Mouse (Mus musculus) liver, postnatal 0 days (tissue): ENCODE measurements at regions not wholly inside any gene's neighbourhood (a gene's known extent, or its start where the extent isn't known, plus 50 kb on each side); places are given as distances from the start of the nearest gene placed in this dataset.

ENCODE experiments used
- ATAC-seq: fragments of 200-750 bp; cut with Nextera tagmentation; 2 replicates; pipeline ENCODE4 v1.8.0; 2017; ENCODE audit warnings: mild to moderate bottlenecking, moderate library complexity
- DNase-seq: peaks from one replicate; pipeline ENCODE4 v3.0.0-alpha.2; 2016
- H3K27ac ChIP-seq: fragments of 300-500 bp; sonication (generic); 2 replicates; pipeline ENCODE4 v1.5.1; 2014; ENCODE audit warnings: antibody characterized with exemption, moderate library complexity, mild to moderate bottlenecking, low read depth
- H3K27me3 ChIP-seq: fragments of 300-500 bp; sonication (generic); 2 replicates; pipeline ENCODE4 v1.6.1; 2014; ENCODE audit warnings: low read length, control low read depth, mixed read lengths; ENCODE audit not compliant: insufficient read depth
- H3K36me3 ChIP-seq: fragments of 300-500 bp; sonication (generic); replicated peaks from 2 replicates; pipeline ENCODE4 v1.6.1; 2014; ENCODE audit warnings: mild to moderate bottlenecking, control low read depth, low read length, moderate library complexity, mixed read lengths; ENCODE audit not compliant: insufficient read depth
- H3K4me1 ChIP-seq: fragments of 300-500 bp; sonication (generic); 2 replicates; pipeline ENCODE4 v1.6.1; 2014; ENCODE audit warnings: antibody characterized with exemption, mild to moderate bottlenecking, control low read depth; ENCODE audit not compliant: insufficient read depth
- H3K4me2 ChIP-seq: fragments of 300-500 bp; sonication (generic); 2 replicates; pipeline ENCODE4 v1.6.1; 2014; ENCODE audit warnings: low read depth, mild to moderate bottlenecking, low read length, moderate library complexity, mixed read lengths
- H3K4me3 ChIP-seq: fragments of 300-500 bp; sonication (generic); 2 replicates; pipeline ENCODE4 v1.5.1; 2014; ENCODE audit warnings: low read depth, low read length
- H3K9ac ChIP-seq: fragments of 300-500 bp; sonication (generic); replicated peaks from 2 replicates; pipeline ENCODE4 v1.6.1; 2014; ENCODE audit warnings: mild to moderate bottlenecking, moderate library complexity
- H3K9me3 ChIP-seq: fragments of 300-500 bp; sonication (generic); 2 replicates; pipeline ENCODE4 v1.6.1; 2016; ENCODE audit warnings: mild to moderate bottlenecking, control low read depth, low read length, mixed read lengths
- CTCF ChIP-seq: sonication (generic); IDR thresholded peaks from 2 replicates; pipeline ENCODE4 v1.5.1; 2016; ENCODE audit warnings: antibody characterized with exemption, low read depth
- EP300 ChIP-seq: IDR thresholded peaks from 2 replicates; pipeline ENCODE4 v1.6.1; 2016; ENCODE audit warnings: antibody characterized with exemption, low read depth, mild to moderate bottlenecking
- WGBS: fragments of 180-500 bp; shearing (Covaris S2); extraction: QIAGEN DNeasy Blood & Tissue Kit; methylation state at CpG from one replicate; pipeline ENCODE4 v1.1.7; 2014; ENCODE audit not compliant: insufficient replicate concordance; 5-methylcytosine and 5-hydroxymethylcytosine counted together

DNA sequence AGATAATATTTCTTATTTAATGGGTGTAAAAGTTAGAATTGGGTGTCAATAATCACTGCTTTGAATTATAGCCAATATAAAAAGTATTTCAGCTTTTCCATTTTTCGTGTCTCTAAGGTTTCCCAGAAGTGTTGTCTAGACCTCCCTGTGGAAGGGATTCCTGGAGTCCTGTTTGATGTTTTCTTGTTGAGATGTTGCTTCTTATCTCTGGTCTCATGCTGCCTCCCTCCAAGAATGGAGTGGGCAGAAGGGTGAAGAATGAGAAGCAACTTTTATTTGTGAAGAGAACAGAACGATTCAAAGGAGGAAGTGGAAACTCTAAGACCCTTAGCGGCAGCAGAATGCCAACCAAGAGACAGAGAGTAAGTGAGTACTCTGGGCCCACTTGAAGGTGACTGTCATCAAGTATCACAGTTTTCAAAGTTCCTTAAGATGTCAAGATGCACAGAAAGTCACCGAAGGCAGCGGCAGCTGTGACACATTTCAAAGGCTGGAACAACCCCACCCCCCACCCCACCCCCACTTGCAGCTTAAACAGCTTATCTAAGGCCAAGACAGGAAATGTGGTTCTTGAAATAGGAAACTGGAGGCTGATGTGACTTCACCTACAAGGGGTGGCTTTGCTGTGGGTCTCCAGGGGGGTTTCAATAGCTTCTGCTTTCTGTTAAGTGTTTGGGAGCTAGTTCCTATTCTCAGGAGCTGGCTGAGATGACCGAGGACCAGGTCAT is 218.6 kb upstream of the Rasa1 start:
- Histone ChIP-seq H3K27me3 (no peaks in the 10 kb centered on the region), H3K27ac (peak overlapping the region; percentile 16), H3K9me3 (no peaks in the 10 kb centered on the region), H3K4me2 (peak overlapping the region; percentile 44), H3K4me3 (no peak overlapping the region), H3K9ac (no peak overlapping the region), H3K4me1 (peaks cover 9% of the 10 kb centered on the region), H3K36me3 (no peaks in the 10 kb centered on the region)
- 22% methylated on average over 6 of the region's 6 CpGs for WGBS
- TF ChIP-seq EP300 (no peak), CTCF (no peak)
- ATAC-seq (peak; percentile 64), DNase-seq (peak; percentile 47)

DNA sequence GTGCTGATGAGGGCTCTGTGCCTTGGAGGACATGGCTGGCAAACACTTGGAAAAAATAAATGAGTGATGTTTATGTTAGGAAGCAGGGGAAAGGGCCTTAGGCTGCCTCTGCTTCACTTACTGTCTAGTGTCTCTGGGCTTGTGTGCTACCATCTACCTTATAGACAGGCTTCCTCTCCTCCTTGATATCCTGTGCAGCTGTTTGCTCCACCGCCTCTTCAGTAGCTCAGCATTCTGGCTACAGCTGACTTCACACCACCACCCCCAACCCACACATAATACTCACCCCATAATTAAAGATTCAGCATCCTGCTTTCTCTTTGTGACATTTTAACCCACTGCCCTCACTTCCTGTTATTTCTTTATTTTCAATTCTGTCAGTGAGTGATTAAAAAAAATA is 217.9 kb upstream of the Rasa1 start:
- Histone ChIP-seq H3K27ac (peak overlapping the region; percentile 62), H3K9me3 (no peaks in the 10 kb centered on the region), H3K9ac (no peak overlapping the region), H3K36me3 (no peaks in the 10 kb centered on the region), H3K4me1 (peaks cover 11% of the 10 kb centered on the region), H3K4me2 (no peak overlapping the region), H3K4me3 (no peak overlapping the region), H3K27me3 (no peaks in the 10 kb centered on the region)
- WGBS, result 50% methylated on average over 1 of the region's 1 CpGs
- DNase-seq (no peak), ATAC-seq (peak; percentile 42)
- TF ChIP-seq EP300 (no peak), CTCF (no peak)

DNA sequence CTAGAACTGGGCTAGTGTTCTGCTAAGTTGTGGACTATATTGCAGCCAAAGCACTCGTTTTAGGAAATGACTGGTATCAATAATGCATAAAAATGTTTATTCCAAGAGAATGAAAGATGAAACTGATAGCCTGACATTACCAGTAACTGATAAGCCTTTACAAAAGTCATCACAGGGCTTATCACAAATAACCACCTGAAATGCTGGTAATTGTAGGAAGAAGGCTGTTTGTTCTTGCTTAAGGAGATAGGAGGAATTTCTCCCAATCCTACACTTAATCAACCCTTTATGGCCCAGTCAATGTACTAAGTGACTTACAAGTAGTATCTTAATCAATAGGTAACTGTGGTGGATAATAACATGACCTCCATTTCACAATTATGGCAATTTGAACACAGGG is 217.1 kb upstream of the Rasa1 start:
- no peak overlapping the region for H3K27ac ChIP-seq
- H3K4me2 ChIP-seq, result no peak overlapping the region
- H3K27me3 ChIP-seq, result no peaks in the 10 kb centered on the region
- H3K4me3 ChIP-seq, result no peak overlapping the region
- 38% methylated on average over 1 of the region's 1 CpGs for WGBS
- H3K9ac ChIP-seq, result no peak overlapping the region
- H3K36me3 ChIP-seq, result no peaks in the 10 kb centered on the region
- DNase-seq (no peak), ATAC-seq (no peak)
- peaks cover 11% of the 10 kb centered on the region for H3K4me1 ChIP-seq
- H3K9me3 ChIP-seq, result no peaks in the 10 kb centered on the region
- TF ChIP-seq CTCF (no peak), EP300 (peak; percentile 34; the same call in 1 of the 2 replicates)

DNA sequence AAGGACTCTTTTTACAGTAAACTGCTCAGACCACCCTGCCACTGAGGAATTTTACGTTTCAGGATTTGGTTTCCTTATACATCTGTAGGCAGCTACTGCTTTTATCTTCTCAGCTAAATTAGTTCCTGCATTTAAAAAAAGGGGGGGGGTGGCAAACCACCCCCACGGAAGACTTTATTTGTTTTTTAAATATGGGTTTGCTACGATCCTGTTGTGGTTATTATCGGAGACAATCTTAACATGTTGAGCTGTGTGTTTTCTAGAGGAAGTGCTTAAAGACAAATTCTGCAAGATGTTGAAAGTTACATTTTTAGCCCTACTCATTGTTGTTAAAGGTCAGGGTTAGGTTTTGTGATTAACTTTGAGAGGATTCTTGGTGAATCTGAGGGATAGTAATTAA is 216.1 kb upstream of the Rasa1 start:
- no peak for ATAC-seq
- 28% methylated on average over 4 of the region's 4 CpGs for WGBS
- Histone ChIP-seq H3K27ac (no peak overlapping the region), H3K4me1 (peaks cover 11% of the 10 kb centered on the region), H3K4me3 (no peak overlapping the region), H3K9me3 (no peaks in the 10 kb centered on the region), H3K27me3 (no peaks in the 10 kb centered on the region), H3K9ac (no peak overlapping the region), H3K36me3 (no peaks in the 10 kb centered on the region), H3K4me2 (no peak overlapping the region)
- no peak for TF ChIP-seq EP300
- TF ChIP-seq CTCF, result no peak
- DNase-seq, result no peak

DNA sequence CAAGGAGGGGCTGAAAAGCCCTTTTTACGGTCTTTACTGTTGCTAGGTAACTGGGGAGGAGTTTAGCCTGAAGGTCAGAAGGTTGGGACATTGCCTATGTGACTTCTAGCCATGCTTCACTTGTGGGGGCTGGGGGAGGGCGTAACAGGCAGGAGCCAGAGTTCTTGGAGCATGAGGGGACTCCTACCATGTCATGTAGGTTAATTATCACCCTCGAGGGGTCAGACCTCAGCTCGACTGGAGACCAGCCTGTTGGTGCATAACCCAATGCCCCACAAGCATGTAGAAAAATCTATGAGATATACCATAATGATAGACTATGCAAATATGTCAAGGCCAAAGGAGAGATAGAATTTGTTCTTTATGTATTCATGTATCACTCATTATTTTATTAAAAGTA is 215.1 kb upstream of the Rasa1 start:
- Histone ChIP-seq H3K9me3 (no peaks in the 10 kb centered on the region), H3K36me3 (no peaks in the 10 kb centered on the region), H3K4me1 (peaks cover 11% of the 10 kb centered on the region), H3K27me3 (no peaks in the 10 kb centered on the region), H3K9ac (no peak overlapping the region), H3K4me2 (no peak overlapping the region), H3K4me3 (no peak overlapping the region), H3K27ac (no peak overlapping the region)
- WGBS, result 74% methylated on average over 4 of the region's 4 CpGs
- TF ChIP-seq CTCF (no peak), EP300 (no peak)
- ATAC-seq (no peak), DNase-seq (no peak)

DNA sequence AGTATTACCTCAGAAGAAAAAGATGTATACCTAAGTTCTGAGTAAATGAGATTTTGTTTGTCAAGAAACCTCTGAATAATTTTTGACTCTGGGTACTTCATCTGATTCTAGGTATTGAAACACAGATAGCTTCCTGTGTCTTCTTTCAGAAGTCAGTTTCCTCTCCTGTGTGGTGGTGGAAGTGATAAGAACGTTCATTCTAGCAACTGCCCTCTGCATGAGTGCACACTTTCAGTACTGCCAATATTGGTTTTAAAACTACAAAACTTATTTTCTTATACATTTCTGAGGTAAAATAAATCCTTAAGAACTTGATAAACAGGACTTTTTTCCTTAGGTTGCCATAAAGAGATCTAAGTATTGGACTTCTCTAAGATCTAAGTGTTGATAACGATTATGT is 209.8 kb upstream of the Rasa1 start:
- ATAC-seq (no peak), DNase-seq (no peak)
- TF ChIP-seq EP300, result no peak
- TF ChIP-seq CTCF, result no peak
- H3K36me3 ChIP-seq, result no peaks in the 10 kb centered on the region
- 0 out of 2 replicates have a peak, but pooled peaks cover 3% of the 10 kb centered on the region for H3K4me1 ChIP-seq
- no peaks in the 10 kb centered on the region for H3K27me3 ChIP-seq
- H3K9me3 ChIP-seq, result no peaks in the 10 kb centered on the region
- no peak overlapping the region for H3K4me3 ChIP-seq
- WGBS, result 44% methylated on average over 2 of the region's 2 CpGs
- no peak overlapping the region for H3K9ac ChIP-seq
- H3K4me2 ChIP-seq, result no peak overlapping the region
- no peak overlapping the region for H3K27ac ChIP-seq
